Mouse (Mus musculus): ENCODE measurements around the gene S1pr5. TPM values are rescaled to one million over a fixed set of nuclear protein-coding genes. Genes with fewer than 3 reads are reported as not detected.
"Not testable (repeated sequence)": the region's sequence is repeated elsewhere in the genome, so short reads cannot be mapped to it uniquely, and the experiment has no call there.

Gene S1pr5
- total and polyA plus RNA-seq, 2 experiments = 4.1 to 5.3 TPM

- Histone ChIP-seq H3K9ac (ENCODE audit: low read depth, low read length) (no peak overlapping the region), H3K27ac (replicated peaks; ENCODE audit: insufficient read depth, low read depth, low read length) (no peak overlapping the region), H3K36me3 (ENCODE audit: control insufficient read depth, insufficient read depth, low read length) (peaks cover 3% of the 10 kb centered on the region; the same call in 1 of the 2 replicates), H3K4me1 (ENCODE audit: control insufficient read depth, insufficient read depth, low read length) (no peaks in the 10 kb centered on the region), H3K79me2 (ENCODE audit: control insufficient read depth, insufficient read depth, low read length) (no peaks in the 10 kb centered on the region), H3K4me3 (ENCODE audit: insufficient read depth, low read depth, low read length) (no peak overlapping the region), H3K27me3 (ENCODE audit: control insufficient read depth, insufficient read depth, low read length) (no peaks in the 10 kb centered on the region)
- no peak for DNase-seq (ENCODE audit: extremely low read depth, low read depth, low spot score)
- TF ChIP-seq CTCF (IDR thresholded peaks at IDR 0.05; ENCODE audit: low read depth, low read length) = no peak
- no peak for TF ChIP-seq POLR2A (IDR thresholded peaks at IDR 0.05; ENCODE audit: extremely low read depth, insufficient read depth, low read length)
- 83% methylated on average over 19 of the region's 19 CpGs for WGBS
These were observed 51.5 kb downstream of the S1pr5 start for GRCm38 (mm10) chr9:21196521-21197433.

DNA sequence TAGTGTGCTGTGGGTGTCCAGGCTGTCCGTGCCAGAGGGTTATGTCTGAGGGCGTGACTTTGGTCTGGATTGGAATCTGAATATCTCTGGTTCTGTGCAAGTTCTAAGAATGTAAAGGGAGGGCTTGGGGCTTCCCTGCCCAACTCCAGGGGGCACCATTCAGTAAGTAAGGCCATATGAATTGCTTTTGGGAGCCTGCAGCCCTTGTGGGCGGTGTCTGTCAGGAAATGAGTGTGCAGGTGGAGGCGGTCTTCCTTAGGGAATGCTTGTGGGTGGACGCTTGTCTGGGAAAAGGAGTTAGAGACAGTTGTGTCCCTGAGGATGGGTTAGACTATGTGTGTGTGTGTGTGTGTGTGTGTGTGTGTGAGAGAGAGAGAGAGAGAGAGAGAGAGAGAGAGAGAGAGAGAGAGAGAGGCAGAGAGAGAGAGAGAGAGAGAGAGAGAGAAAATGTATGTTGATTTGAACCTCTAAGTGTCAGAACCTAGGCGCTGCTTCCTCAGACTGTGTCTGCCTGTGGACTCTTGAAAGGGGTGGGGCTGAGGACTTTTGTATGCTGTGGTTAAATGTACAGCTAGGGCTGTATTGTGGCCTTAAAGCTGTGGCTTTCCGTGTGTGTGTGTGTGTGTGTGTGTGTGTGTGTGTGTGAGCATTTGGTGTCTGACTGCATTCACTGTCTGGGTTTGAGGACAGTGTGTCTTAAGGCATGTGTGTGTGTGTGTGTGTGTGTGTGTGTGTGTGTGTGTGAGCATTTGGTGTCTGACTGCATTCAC is 52.3 kb downstream of the S1pr5 start:
- H3K27me3 ChIP-seq (ENCODE audit: control insufficient read depth, insufficient read depth, low read length); H3K79me2 ChIP-seq (ENCODE audit: control insufficient read depth, insufficient read depth, low read length); H3K27ac ChIP-seq (replicated peaks; ENCODE audit: insufficient read depth, low read depth, low read length); H3K9ac ChIP-seq (ENCODE audit: low read depth, low read length); H3K36me3 ChIP-seq (ENCODE audit: control insufficient read depth, insufficient read depth, low read length); DNase-seq (ENCODE audit: extremely low read depth, low read depth, low spot score); H3K4me3 ChIP-seq (ENCODE audit: insufficient read depth, low read depth, low read length); H3K4me1 ChIP-seq (ENCODE audit: control insufficient read depth, insufficient read depth, low read length): not testable (repeated sequence)
- WGBS = 91% methylated on average over 7 of the region's 7 CpGs

DNA sequence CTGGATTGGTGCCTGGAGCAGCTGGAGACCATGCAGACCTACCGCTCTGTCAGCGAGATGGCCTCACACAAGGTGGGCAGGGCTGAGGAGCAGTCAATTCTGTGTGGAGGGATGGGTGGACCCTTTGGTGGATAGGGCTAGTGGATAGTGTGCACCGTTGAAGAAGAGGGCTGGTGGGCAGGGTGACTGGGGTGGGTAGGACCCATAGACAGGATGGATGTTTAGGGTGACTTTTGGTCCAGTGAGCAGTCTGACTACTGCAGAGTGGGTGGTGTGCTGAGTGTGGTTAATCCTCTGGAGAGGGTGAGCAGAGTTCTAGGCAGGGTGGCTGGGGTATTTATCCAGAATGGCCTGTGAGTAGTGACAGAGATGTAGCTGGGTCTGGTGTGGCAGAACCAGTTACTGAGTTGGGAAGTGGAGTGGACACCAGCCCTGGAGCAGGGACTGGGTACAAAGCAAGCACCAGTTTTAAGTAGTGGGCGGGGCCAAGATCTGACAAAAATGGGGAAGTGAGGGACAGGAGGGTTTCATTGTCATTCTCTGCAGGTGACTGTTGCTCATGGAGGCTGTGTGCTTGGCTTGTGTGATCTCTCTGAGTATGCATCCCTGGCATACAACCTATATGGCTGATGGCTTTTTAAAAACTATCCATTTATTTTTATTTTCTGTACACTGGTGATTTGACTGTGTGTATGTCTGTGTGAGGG is 53.3 kb downstream of the S1pr5 start:
- Histone ChIP-seq H3K4me1 (ENCODE audit: control insufficient read depth, insufficient read depth, low read length) (no peaks in the 10 kb centered on the region), H3K9ac (ENCODE audit: low read depth, low read length) (no peak overlapping the region), H3K4me3 (ENCODE audit: insufficient read depth, low read depth, low read length) (no peak overlapping the region), H3K27ac (replicated peaks; ENCODE audit: insufficient read depth, low read depth, low read length) (no peak overlapping the region), H3K27me3 (ENCODE audit: control insufficient read depth, insufficient read depth, low read length) (no peaks in the 10 kb centered on the region), H3K36me3 (ENCODE audit: control insufficient read depth, insufficient read depth, low read length) (peaks cover 3% of the 10 kb centered on the region; the same call in 1 of the 2 replicates), H3K79me2 (ENCODE audit: control insufficient read depth, insufficient read depth, low read length) (no peaks in the 10 kb centered on the region)
- TF ChIP-seq POLR2A (IDR thresholded peaks at IDR 0.05; ENCODE audit: extremely low read depth, insufficient read depth, low read length) (no peak), CTCF (IDR thresholded peaks at IDR 0.05; ENCODE audit: low read depth, low read length) (no peak)
- no peak for DNase-seq (ENCODE audit: extremely low read depth, low read depth, low spot score)
- 90% methylated on average over 4 of the region's 4 CpGs for WGBS

DNA sequence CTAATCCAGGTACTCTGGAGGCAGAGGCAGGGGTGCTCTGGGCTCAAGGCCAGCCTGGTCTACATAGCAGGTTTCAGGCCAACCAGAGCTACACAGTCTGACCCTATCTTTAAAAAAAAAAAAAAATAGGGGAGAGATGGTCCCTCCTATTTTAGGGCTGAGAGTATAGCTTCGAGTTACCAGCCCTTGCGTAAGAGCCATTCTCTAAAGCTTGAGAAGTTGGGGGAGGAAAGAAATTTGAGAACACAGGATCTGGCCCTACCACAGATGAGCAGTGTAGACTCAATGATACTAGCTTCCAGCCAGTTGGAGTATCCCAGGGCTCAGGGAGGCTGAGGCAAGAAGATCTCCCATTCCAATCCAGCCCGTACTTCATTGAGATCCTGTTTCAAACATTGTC is 54.5 kb downstream of the S1pr5 start:
- Histone ChIP-seq H3K4me1 (ENCODE audit: control insufficient read depth, insufficient read depth, low read length) (no peaks in the 10 kb centered on the region), H3K79me2 (ENCODE audit: control insufficient read depth, insufficient read depth, low read length) (no peaks in the 10 kb centered on the region), H3K36me3 (ENCODE audit: control insufficient read depth, insufficient read depth, low read length) (peaks cover 3% of the 10 kb centered on the region; the same call in 1 of the 2 replicates), H3K27ac (replicated peaks; ENCODE audit: insufficient read depth, low read depth, low read length) (no peak overlapping the region), H3K4me3 (ENCODE audit: insufficient read depth, low read depth, low read length) (no peak overlapping the region), H3K9ac (ENCODE audit: low read depth, low read length) (no peak overlapping the region), H3K27me3 (ENCODE audit: control insufficient read depth, insufficient read depth, low read length) (no peaks in the 10 kb centered on the region)
- no peak for DNase-seq (ENCODE audit: extremely low read depth, low read depth, low spot score)
- 83% methylated on average over 3 of the region's 3 CpGs for WGBS
- TF ChIP-seq CTCF (IDR thresholded peaks at IDR 0.05; ENCODE audit: low read depth, low read length) (no peak), POLR2A (IDR thresholded peaks at IDR 0.05; ENCODE audit: extremely low read depth, insufficient read depth, low read length) (no peak)

Other genes with a start within 250 kb of the S1pr5 start
- 16.0 and 21.9 TPM in 2 replicates for gene Mrpl4, start 245.7 kb downstream of the S1pr5 start, total RNA-seq (2014; rRNA removed)
- 72.4 and 79.8 TPM in 2 replicates for gene Mrpl4, start 245.7 kb downstream of the S1pr5 start, polyA plus RNA-seq (2012; rRNA removed)
- 8.6 and 9.6 TPM in 2 replicates for gene Icam1, start 232.5 kb downstream of the S1pr5 start, total RNA-seq (2014; rRNA removed)
- 5.8 and 11.6 TPM in 2 replicates for gene Icam1, start 232.5 kb downstream of the S1pr5 start, polyA plus RNA-seq (2012; rRNA removed)
- gene Icam4, start 219.1 kb downstream of the S1pr5 start, total RNA-seq (2014; rRNA removed) = 0.28 TPM in 1 of 2 replicates, not detected in the other
- gene Icam4, start 219.1 kb downstream of the S1pr5 start, polyA plus RNA-seq (2012; rRNA removed) = 0.62 and 0.81 TPM in 2 replicates
- gene Icam5, start 216.4 kb downstream of the S1pr5 start, total RNA-seq (2014; rRNA removed) = 0.07 TPM in 1 of 2 replicates, not detected in the other
- 0.02 and 0.09 TPM in 2 replicates for gene Icam5, start 216.4 kb downstream of the S1pr5 start, polyA plus RNA-seq (2012; rRNA removed)
- gene Zglp1, start 181.3 kb downstream of the S1pr5 start, total RNA-seq (2014; rRNA removed) = not detected in 2 replicates
- 0.39 TPM in 1 of 2 replicates, not detected in the other for gene Zglp1, start 181.3 kb downstream of the S1pr5 start, polyA plus RNA-seq (2012; rRNA removed)
- 0.46 and 0.54 TPM in 2 replicates for gene Gm49373, start 175.3 kb downstream of the S1pr5 start, total RNA-seq (2014; rRNA removed)
- gene Gm49373, start 175.3 kb downstream of the S1pr5 start, polyA plus RNA-seq (2012; rRNA removed) = 0.05 and 0.10 TPM in 2 replicates
- 30.6 and 31.1 TPM in 2 replicates for gene Fdx1l, start 174.8 kb downstream of the S1pr5 start, total RNA-seq (2014; rRNA removed)
- 45.3 and 50.3 TPM in 2 replicates for gene Fdx1l, start 174.8 kb downstream of the S1pr5 start, polyA plus RNA-seq (2012; rRNA removed)
- gene Gm38431, start 156.4 kb downstream of the S1pr5 start, total RNA-seq (2014; rRNA removed) = 2.0 and 2.5 TPM in 2 replicates
- gene Gm38431, start 156.4 kb downstream of the S1pr5 start, polyA plus RNA-seq (2012; rRNA removed) = 3.4 and 5.8 TPM in 2 replicates
- gene Raver1, start 156.4 kb downstream of the S1pr5 start, total RNA-seq (2014; rRNA removed) = 1.8 and 5.3 TPM in 2 replicates
- 19.6 and 22.1 TPM in 2 replicates for gene Raver1, start 156.4 kb downstream of the S1pr5 start, polyA plus RNA-seq (2012; rRNA removed)
- 9.3 and 16.4 TPM in 2 replicates for gene Tyk2, start 117.2 kb downstream of the S1pr5 start, total RNA-seq (2014; rRNA removed)
- 18.2 and 21.0 TPM in 2 replicates for gene Tyk2, start 117.2 kb downstream of the S1pr5 start, polyA plus RNA-seq (2012; rRNA removed)
- 27.4 and 36.0 TPM in 2 replicates for gene Cdc37, start 98.5 kb downstream of the S1pr5 start, total RNA-seq (2014; rRNA removed)
- gene Cdc37, start 98.5 kb downstream of the S1pr5 start, polyA plus RNA-seq (2012; rRNA removed) = 41.2 and 41.8 TPM in 2 replicates
- 1.0 and 1.5 TPM in 2 replicates for gene Pde4a, start 82.7 kb downstream of the S1pr5 start, total RNA-seq (2014; rRNA removed)
- gene Pde4a, start 82.7 kb downstream of the S1pr5 start, polyA plus RNA-seq (2012; rRNA removed) = 1.9 and 3.5 TPM in 2 replicates
- 29.5 and 37.3 TPM in 2 replicates for gene Keap1, start 9.1 kb downstream of the S1pr5 start, total RNA-seq (2014; rRNA removed)
- 69.1 and 76.4 TPM in 2 replicates for gene Keap1, start 9.1 kb downstream of the S1pr5 start, polyA plus RNA-seq (2012; rRNA removed)
- 22.3 and 27.3 TPM in 2 replicates for gene Atg4d, start 16.9 kb upstream of the S1pr5 start, total RNA-seq (2014; rRNA removed)
- gene Atg4d, start 16.9 kb upstream of the S1pr5 start, polyA plus RNA-seq (2012; rRNA removed) = 42.2 and 45.8 TPM in 2 replicates
- 5.0 and 6.5 TPM in 2 replicates for gene Kri1, start 39.5 kb upstream of the S1pr5 start, total RNA-seq (2014; rRNA removed)
- 6.3 and 9.7 TPM in 2 replicates for gene Kri1, start 39.5 kb upstream of the S1pr5 start, polyA plus RNA-seq (2012; rRNA removed)
- gene Cdkn2d, start 43.0 kb upstream of the S1pr5 start, total RNA-seq (2014; rRNA removed) = 3.0 and 3.9 TPM in 2 replicates
- 5.1 and 5.2 TPM in 2 replicates for gene Cdkn2d, start 43.0 kb upstream of the S1pr5 start, polyA plus RNA-seq (2012; rRNA removed)
- gene Ap1m2, start 63.9 kb upstream of the S1pr5 start, total RNA-seq (2014; rRNA removed) = 0.07 and 0.55 TPM in 2 replicates
- gene Ap1m2, start 63.9 kb upstream of the S1pr5 start, polyA plus RNA-seq (2012; rRNA removed) = 0.06 and 0.28 TPM in 2 replicates
- gene Slc44a2, start 72.3 kb upstream of the S1pr5 start, total RNA-seq (2014; rRNA removed) = 3.8 and 4.9 TPM in 2 replicates
- 3.9 and 5.8 TPM in 2 replicates for gene Slc44a2, start 72.3 kb upstream of the S1pr5 start, polyA plus RNA-seq (2012; rRNA removed)
- gene Ilf3, start 119.4 kb upstream of the S1pr5 start, total RNA-seq (2014; rRNA removed) = 9.5 and 13.0 TPM in 2 replicates
- 9.1 and 13.5 TPM in 2 replicates for gene Ilf3, start 119.4 kb upstream of the S1pr5 start, polyA plus RNA-seq (2012; rRNA removed)
- gene Qtrt1, start 163.4 kb upstream of the S1pr5 start, total RNA-seq (2014; rRNA removed) = 5.6 TPM in 2 replicates
- gene Qtrt1, start 163.4 kb upstream of the S1pr5 start, polyA plus RNA-seq (2012; rRNA removed) = 8.3 and 15.7 TPM in 2 replicates
- gene Dnm2, start 176.5 kb upstream of the S1pr5 start, total RNA-seq (2014; rRNA removed) = 28.9 and 32.3 TPM in 2 replicates
- gene Dnm2, start 176.5 kb upstream of the S1pr5 start, polyA plus RNA-seq (2012; rRNA removed) = 57.3 and 74.4 TPM in 2 replicates